Mouse (Mus musculus) E14TG2a.4 (cell line): Measurements from ENCODE around the gene Sys1.

Experiments
- CTCF ChIP-seq: conservative IDR thresholded peaks from 2 replicates; pipeline ENCODE4 v1.5.1; 2014; ENCODE audit warnings: low read length
- NANOG ChIP-seq: IDR thresholded peaks from 2 replicates; pipeline ENCODE4 v1.6.1; 2014; ENCODE audit warnings: borderline replicate concordance, low read length, mixed read lengths
- POU5F1 ChIP-seq: IDR thresholded peaks from 2 replicates; pipeline ENCODE4 v1.6.1; 2014; ENCODE audit warnings: low read length, borderline replicate concordance

DNA sequence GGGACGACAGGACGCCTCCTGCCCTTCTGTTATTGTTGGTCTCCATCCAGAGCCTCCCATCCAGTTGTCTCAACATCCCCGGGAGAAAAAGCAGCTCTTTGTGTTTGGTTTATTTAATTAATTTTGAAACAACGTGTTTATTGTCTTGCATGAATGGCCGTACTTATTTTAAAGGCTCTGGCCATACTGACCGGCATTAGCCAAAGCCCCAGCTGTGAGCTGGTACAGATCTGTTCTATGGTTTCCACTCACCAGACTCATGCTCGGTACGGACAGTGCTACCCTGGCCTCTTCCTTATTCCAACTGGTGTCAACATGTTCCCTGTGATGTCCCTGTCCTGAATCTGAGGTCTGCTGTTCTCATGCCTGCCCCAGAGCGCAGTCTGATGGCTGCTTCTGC, 59.1 kb downstream of the Sys1 start:
- no peak for TF ChIP-seq CTCF
- no peak for TF ChIP-seq NANOG
- no peak for TF ChIP-seq POU5F1
